Mouse (Mus musculus): ENCODE results near the gene Rnf43. TPM values are rescaled to one million over a fixed set of nuclear protein-coding genes. Genes with fewer than 3 reads are reported as not detected.

Rnf43 gene
- total and polyA plus RNA-seq, 3 experiments, result 14.6 to 17.3 TPM; not detected in 1

GRCm38 (mm10) chr11:87708979-87709378 lies 46.5 kb downstream of the Rnf43 start:
- H3K27ac ChIP-seq (ENCODE audit: control insufficient read depth, low read depth, low read length), result no peak overlapping the region
- no peaks in the 10 kb centered on the region for H3K9me3 ChIP-seq (replicated peaks; ENCODE audit: insufficient read depth, low read length)
- H3K79me2 ChIP-seq (ENCODE audit: control insufficient read depth, insufficient read depth, low read length, poor library complexity), result no peaks in the 10 kb centered on the region
- H3K9ac ChIP-seq (ENCODE audit: control insufficient read depth, low read depth, low read length, poor library complexity, severe bottlenecking), result no peak overlapping the region
- no peak overlapping the region for H3K4me3 ChIP-seq (ENCODE audit: control insufficient read depth in 1 of 2, insufficient read depth in 1 of 2, low read depth in 2 of 2, low read length in 2 of 2)
- DNase-seq (ENCODE audit: low read depth, low spot score), result no peak
- H3K27me3 ChIP-seq (ENCODE audit: control insufficient read depth in 1 of 2, insufficient read depth in 2 of 2, low read length in 2 of 2), result no peaks in the 10 kb centered on the region
- H3K36me3 ChIP-seq (ENCODE audit: control insufficient read depth in 1 of 2, insufficient read depth in 2 of 2, low read length in 2 of 2), result 0 out of 4 replicates have a peak, but pooled peaks cover 0 to 3% of the 10 kb centered on the region in 2 experiments
- no peak for TF ChIP-seq MYC (IDR thresholded peaks at IDR 0.05; ENCODE audit: low read depth, low read length)
- no peak for TF ChIP-seq TAL1 (IDR thresholded peaks at IDR 0.05; ENCODE audit: low read length)
- TF ChIP-seq SIN3A (IDR thresholded peaks at IDR 0.05; ENCODE audit: low read length), result no peak
- TF ChIP-seq NELFE (IDR thresholded peaks at IDR 0.05; ENCODE audit: low read depth, low read length), result no peak
- no peak for TF ChIP-seq RAD21 (IDR thresholded peaks at IDR 0.05; ENCODE audit: low read depth, low read length)
- TF ChIP-seq RCOR1 (IDR thresholded peaks at IDR 0.05; ENCODE audit: low read depth, low read length), result no peak
- no peak for TF ChIP-seq POLR2AphosphoS5 (IDR thresholded peaks at IDR 0.05; ENCODE audit: borderline replicate concordance, low read depth, low read length)
- TF ChIP-seq MAZ (IDR thresholded peaks at IDR 0.05; ENCODE audit: low read depth, low read length), result no peak
- TF ChIP-seq MAX (IDR thresholded peaks at IDR 0.05; ENCODE audit: low read length), result no peak
- no peak for TF ChIP-seq CTCF (IDR thresholded peaks at IDR 0.05 in 2 of 3, conservative IDR thresholded peaks at IDR 0.05 in 1 of 3; ENCODE audit: control insufficient read depth in 1 of 3, insufficient read depth in 1 of 3, low read depth in 2 of 3, low read length in 3 of 3, poor library complexity in 1 of 3, severe bottlenecking in 1 of 3)
- no peak for TF ChIP-seq CHD1 (IDR thresholded peaks at IDR 0.05; ENCODE audit: low read depth, low read length)
- TF ChIP-seq USF1 (IDR thresholded peaks at IDR 0.05; ENCODE audit: low read depth, low read length), result no peak
- no peak for TF ChIP-seq ZMIZ1 (IDR thresholded peaks at IDR 0.05; ENCODE audit: low read depth, low read length)
- TF ChIP-seq SMC3 (IDR thresholded peaks at IDR 0.05; ENCODE audit: low read depth, low read length), result no peak
- TF ChIP-seq ZKSCAN1 (IDR thresholded peaks at IDR 0.05; ENCODE audit: low read depth, low read length), result no peak
- no peak for TF ChIP-seq MEF2A (IDR thresholded peaks at IDR 0.05; ENCODE audit: extremely low read depth, insufficient replicate concordance, low read depth, low read length, poor library complexity, severe bottlenecking)
- no peak for TF ChIP-seq MXI1 (IDR thresholded peaks at IDR 0.05; ENCODE audit: low read depth, low read length)
- no peak for TF ChIP-seq E2F4 (IDR thresholded peaks at IDR 0.05; ENCODE audit: borderline replicate concordance, low read depth, low read length)
- peaks cover 0 to 3% of the 10 kb centered on the region in 2 experiments; a peak in 1 of 4 replicates for H3K4me1 ChIP-seq (ENCODE audit: control insufficient read depth in 1 of 2, insufficient read depth in 2 of 2, low read length in 2 of 2)

- no peak overlapping the region for H3K9ac ChIP-seq (ENCODE audit: control insufficient read depth, low read depth, low read length, poor library complexity, severe bottlenecking)
- no peaks in the 10 kb centered on the region for H3K79me2 ChIP-seq (ENCODE audit: control insufficient read depth, insufficient read depth, low read length, poor library complexity)
- H3K9me3 ChIP-seq (replicated peaks; ENCODE audit: insufficient read depth, low read length), result no peaks in the 10 kb centered on the region
- H3K27me3 ChIP-seq (ENCODE audit: control insufficient read depth in 1 of 2, insufficient read depth in 2 of 2, low read length in 2 of 2), result no peaks in the 10 kb centered on the region
- TF ChIP-seq UBTF (IDR thresholded peaks at IDR 0.05; ENCODE audit: borderline replicate concordance, insufficient read depth, low read depth, low read length) (no peak), ZNF384 (IDR thresholded peaks at IDR 0.05; ENCODE audit: low read depth, low read length) (no peak), TCF12 (IDR thresholded peaks at IDR 0.05; ENCODE audit: low read depth, low read length) (no peak), USF1 (IDR thresholded peaks at IDR 0.05; ENCODE audit: low read depth, low read length) (no peak), BHLHE40 (IDR thresholded peaks at IDR 0.05; ENCODE audit: borderline replicate concordance, low read depth, low read length) (no peak), NELFE (IDR thresholded peaks at IDR 0.05; ENCODE audit: low read depth, low read length) (no peak), HCFC1 (IDR thresholded peaks at IDR 0.05; ENCODE audit: low read depth, low read length) (no peak), ZMIZ1 (IDR thresholded peaks at IDR 0.05; ENCODE audit: low read depth, low read length) (no peak), TAL1 (IDR thresholded peaks at IDR 0.05; ENCODE audit: low read length) (no peak), KAT2A (conservative IDR thresholded peaks at IDR 0.05; ENCODE audit: low read depth, low read length) (no peak), EP300 (IDR thresholded peaks at IDR 0.05; ENCODE audit: low read depth in 1 of 2, low read length in 2 of 2) (no peak)
- peaks cover 0 to 3% of the 10 kb centered on the region in 2 experiments; a peak in 1 of 4 replicates for H3K4me1 ChIP-seq (ENCODE audit: control insufficient read depth in 1 of 2, insufficient read depth in 2 of 2, low read length in 2 of 2)
- H3K36me3 ChIP-seq (ENCODE audit: control insufficient read depth in 1 of 2, insufficient read depth in 2 of 2, low read length in 2 of 2), result 0 out of 4 replicates have a peak, but pooled peaks cover 0 to 3% of the 10 kb centered on the region in 2 experiments
- DNase-seq (ENCODE audit: low read depth, low spot score), result peak; percentile 42
- no peak overlapping the region for H3K4me3 ChIP-seq (ENCODE audit: control insufficient read depth in 1 of 2, insufficient read depth in 1 of 2, low read depth in 2 of 2, low read length in 2 of 2)
- no peak overlapping the region for H3K27ac ChIP-seq (ENCODE audit: control insufficient read depth, low read depth, low read length)
Measured at GRCm38 (mm10) chr11:87709513-87710261, 47.2 kb downstream of the Rnf43 start.
